Mouse (Mus musculus): ENCODE data around the gene Tcam1.
A peak's percentile ranks its signal among the peaks of the same experiment; 100 is the strongest.

Tcam1 gene

GRCm38 (mm10) chr11:106318406-106319366, 42.2 kb downstream of the Tcam1 start:
- no peaks in the 10 kb centered on the region for H3K27me3 ChIP-seq (ENCODE audit: control insufficient read depth, insufficient read depth, low read length, poor library complexity, severe bottlenecking)
- DNase-seq (ENCODE audit: low read depth, low spot score), result peak; percentile 48
- H3K36me3 ChIP-seq (ENCODE audit: control insufficient read depth, insufficient read depth, low read length, poor library complexity, severe bottlenecking), result peaks cover 3% of the 10 kb centered on the region; the same call in 1 of the 2 replicates

- DNase-seq (ENCODE audit: low read depth, low spot score), result peak; percentile 86
- H3K36me3 ChIP-seq (ENCODE audit: control insufficient read depth, insufficient read depth, low read length, poor library complexity, severe bottlenecking), result peaks cover 3% of the 10 kb centered on the region; the same call in 1 of the 2 replicates
- H3K27me3 ChIP-seq (ENCODE audit: control insufficient read depth, insufficient read depth, low read length, poor library complexity, severe bottlenecking), result no peaks in the 10 kb centered on the region
These were observed 48.4 kb downstream of the Tcam1 start for GRCm38 (mm10) chr11:106324858-106325257.

- Histone ChIP-seq H3K36me3 (ENCODE audit: control insufficient read depth, insufficient read depth, low read length, poor library complexity, severe bottlenecking) (peaks cover 3% of the 10 kb centered on the region; the same call in 1 of the 2 replicates), H3K27me3 (ENCODE audit: control insufficient read depth, insufficient read depth, low read length, poor library complexity, severe bottlenecking) (no peaks in the 10 kb centered on the region)
- DNase-seq (ENCODE audit: low read depth, low spot score), result peak; percentile 92
These were observed 49.2 kb downstream of the Tcam1 start for GRCm38 (mm10) chr11:106325566-106326206.

GRCm38 (mm10) chr11:106326475-106326874, 50.0 kb downstream of the Tcam1 start:
- DNase-seq (ENCODE audit: low read depth, low spot score), result no peak
- Histone ChIP-seq H3K27me3 (ENCODE audit: control insufficient read depth, insufficient read depth, low read length, poor library complexity, severe bottlenecking) (no peaks in the 10 kb centered on the region), H3K36me3 (ENCODE audit: control insufficient read depth, insufficient read depth, low read length, poor library complexity, severe bottlenecking) (peaks cover 3% of the 10 kb centered on the region; the same call in 1 of the 2 replicates)

- Histone ChIP-seq H3K27me3 (ENCODE audit: control insufficient read depth, insufficient read depth, low read length, poor library complexity, severe bottlenecking) (no peaks in the 10 kb centered on the region), H3K36me3 (ENCODE audit: control insufficient read depth, insufficient read depth, low read length, poor library complexity, severe bottlenecking) (no peaks in the 10 kb centered on the region)
- DNase-seq (ENCODE audit: low read depth, low spot score), result no peak
These were observed 52.0 kb downstream of the Tcam1 start for GRCm38 (mm10) chr11:106328521-106328920.

GRCm38 (mm10) chr11:106329128-106329527, 52.7 kb downstream of the Tcam1 start:
- H3K36me3 ChIP-seq (ENCODE audit: control insufficient read depth, insufficient read depth, low read length, poor library complexity, severe bottlenecking), result no peaks in the 10 kb centered on the region
- DNase-seq (ENCODE audit: low read depth, low spot score), result peak; percentile 35
- H3K27me3 ChIP-seq (ENCODE audit: control insufficient read depth, insufficient read depth, low read length, poor library complexity, severe bottlenecking), result no peaks in the 10 kb centered on the region

GRCm38 (mm10) chr11:106329682-106330081, 53.2 kb downstream of the Tcam1 start:
- peak; percentile 90 for DNase-seq (ENCODE audit: low read depth, low spot score)
- H3K27me3 ChIP-seq (ENCODE audit: control insufficient read depth, insufficient read depth, low read length, poor library complexity, severe bottlenecking), result no peaks in the 10 kb centered on the region
- H3K36me3 ChIP-seq (ENCODE audit: control insufficient read depth, insufficient read depth, low read length, poor library complexity, severe bottlenecking), result no peaks in the 10 kb centered on the region

- no peaks in the 10 kb centered on the region for H3K36me3 ChIP-seq (ENCODE audit: control insufficient read depth, insufficient read depth, low read length, poor library complexity, severe bottlenecking)
- H3K27me3 ChIP-seq (ENCODE audit: control insufficient read depth, insufficient read depth, low read length, poor library complexity, severe bottlenecking), result no peaks in the 10 kb centered on the region
- peak; percentile 41 for DNase-seq (ENCODE audit: low read depth, low spot score)
These were observed 56.0 kb downstream of the Tcam1 start for GRCm38 (mm10) chr11:106332458-106332857.

GRCm38 (mm10) chr11:106334066-106334465, 57.6 kb downstream of the Tcam1 start:
- no peaks in the 10 kb centered on the region for H3K36me3 ChIP-seq (ENCODE audit: control insufficient read depth, insufficient read depth, low read length, poor library complexity, severe bottlenecking)
- DNase-seq (ENCODE audit: low read depth, low spot score), result peak; percentile 23
- H3K27me3 ChIP-seq (ENCODE audit: control insufficient read depth, insufficient read depth, low read length, poor library complexity, severe bottlenecking), result no peaks in the 10 kb centered on the region

GRCm38 (mm10) chr11:106338029-106338428, 61.6 kb downstream of the Tcam1 start:
- H3K36me3 ChIP-seq (ENCODE audit: control insufficient read depth, insufficient read depth, low read length, poor library complexity, severe bottlenecking), result no peaks in the 10 kb centered on the region
- DNase-seq (ENCODE audit: low read depth, low spot score), result no peak
- no peaks in the 10 kb centered on the region for H3K27me3 ChIP-seq (ENCODE audit: control insufficient read depth, insufficient read depth, low read length, poor library complexity, severe bottlenecking)

Data from splenic B cell, adult 2 months (primary cell).